Mouse (Mus musculus): ENCODE measurements around the gene Lhx5. TPM values are rescaled to one million over a fixed set of nuclear protein-coding genes. Genes with fewer than 3 reads are reported as not detected.

Gene Lhx5
- total RNA-seq (2023), result not detected

GRCm38 (mm10) chr5:120431649-120432485 lies at the start of gene Lhx5:
Gene Lhx5, plus strand, starts transcription at chr5:120431699.

GRCm38 (mm10) chr5:120472770-120473169 lies 41.3 kb downstream of the Lhx5 start, which contains the start of gene Sdsl:
Gene Sdsl, minus strand, starts transcription at chr5:120472810.

GRCm38 (mm10) chr5:120476296-120476695 lies 44.8 kb downstream of the Lhx5 start, which contains the start of gene Sds:
Gene Sds, plus strand, starts transcription at chr5:120476526.

Other genes starting within 250 kb of the Lhx5 start
- 0.58 TPM for gene Sdsl, start 41.1 kb downstream of the Lhx5 start, total RNA-seq (2023)
- gene Sds, start 44.8 kb downstream of the Lhx5 start, total RNA-seq (2023), result not detected
- 23.7 TPM for gene Plbd2, start 71.9 kb downstream of the Lhx5 start, total RNA-seq (2023)
- 7.4 TPM for gene Slc8b1, start 79.5 kb downstream of the Lhx5 start, total RNA-seq (2023)
- gene Tpcn1, start 157.0 kb downstream of the Lhx5 start, total RNA-seq (2023), result 51.9 TPM
- 1.1 TPM for gene Iqcd, start 157.3 kb downstream of the Lhx5 start, total RNA-seq (2023)
- 4.3 TPM for gene Rita1, start 180.9 kb downstream of the Lhx5 start, total RNA-seq (2023)
- 127 TPM for gene Ddx54, start 181.0 kb downstream of the Lhx5 start, total RNA-seq (2023)
- gene Cfap73, start 202.5 kb downstream of the Lhx5 start, total RNA-seq (2023), result not detected
- gene Rasal1, start 217.1 kb downstream of the Lhx5 start, total RNA-seq (2023), result 18.0 TPM

Measured in CD8-positive naive resting alpha-beta T cell, adult 57 days (primary cell).